Mouse (Mus musculus) megakaryocyte-erythroid progenitor cell, adult 5 weeks (primary cell): Measurements from ENCODE around the gene Spata5. TPM values are rescaled to one million over a fixed set of nuclear protein-coding genes. Genes with fewer than 3 reads are reported as not detected.

Experiments
- polyA plus RNA-seq: library from polyadenylated mRNA; stranded (reverse); fragments of >175 nt; gene quantifications from 2 replicates; pipeline ENCODE4 v1.2.3, GENCODE M21; 2012

Spata5 gene
- 8.2 and 8.8 TPM in 2 replicates for polyA plus RNA-seq

GRCm38 (mm10) chr3:37419458-37419991, at the start of gene Spata5:
Gene Spata5, plus strand, starts transcription at chr3:37419896.

GRCm38 (mm10) chr3:37420072-37420471, 376 bp downstream of the Spata5 start, which contains the start of gene Nudt6:
Gene Nudt6, minus strand, starts transcription at chr3:37420211.

Other genes starting within 250 kb of the Spata5 start
- not detected in 2 replicates for gene Il21, start 187.3 kb upstream of the Spata5 start, polyA plus RNA-seq
- 0.06 and 0.14 TPM in 2 replicates for gene Bbs12, start 107.3 kb upstream of the Spata5 start, polyA plus RNA-seq
- 1.7 and 2.2 TPM in 2 replicates for gene Cetn4, start 107.2 kb upstream of the Spata5 start, polyA plus RNA-seq
- gene Fgf2, start 71.5 kb upstream of the Spata5 start, polyA plus RNA-seq = 0.11 and 0.34 TPM in 2 replicates
- 20.3 and 21.2 TPM in 2 replicates for gene Nudt6, start 315 bp downstream of the Spata5 start, polyA plus RNA-seq
- 4.8 and 7.8 TPM in 2 replicates for gene Spry1, start 220.1 kb downstream of the Spata5 start, polyA plus RNA-seq